Mouse (Mus musculus): ENCODE results near the gene Rab11a. TPM values are rescaled to one million over a fixed set of nuclear protein-coding genes. Genes with fewer than 3 reads are reported as not detected.

Rab11a gene
- polyA plus RNA-seq, 1 experiment from 2014 or later: 1,191 TPM

DNA sequence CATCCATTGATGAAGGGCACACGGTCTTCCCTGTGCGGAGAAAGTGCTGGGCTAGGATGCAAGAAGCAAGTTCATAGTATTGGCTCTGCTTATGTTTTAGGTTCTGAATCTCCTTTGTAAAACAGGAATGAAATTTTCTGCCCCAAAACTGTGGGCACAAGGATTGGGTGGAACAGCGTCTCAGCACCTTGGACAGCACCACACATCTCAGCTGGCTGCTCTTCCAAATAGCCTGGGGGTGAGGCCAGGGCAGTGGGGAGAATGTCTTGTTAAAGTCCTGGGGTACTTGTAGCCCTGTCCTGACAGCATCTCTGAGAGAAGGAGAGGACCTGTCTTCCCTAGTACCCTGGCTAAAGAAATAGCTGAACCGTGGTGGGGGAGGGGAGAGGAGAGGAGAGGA lies 71.0 kb downstream of the Rab11a start:
- no peak for ATAC-seq (ENCODE audit: low FRiP score, low TSS enrichment)
- H3K4me1 ChIP-seq (replicated peaks; ENCODE audit: control insufficient read depth, insufficient read depth): no peaks in the 10 kb centered on the region
- no peak overlapping the region for H3K4me2 ChIP-seq (replicated peaks; ENCODE audit: low read depth)
- H3K4me3 ChIP-seq (ENCODE audit: low read depth, low read length): no peak overlapping the region
- TF ChIP-seq CTCF (IDR thresholded peaks at IDR 0.05; ENCODE audit: low read depth) (no peak), EP300 (optimal IDR thresholded peaks at IDR 0.05) (no peak)
- no peaks in the 10 kb centered on the region for H3K27me3 ChIP-seq (ENCODE audit: control insufficient read depth, insufficient read depth, low read length)
- H3K9ac ChIP-seq (ENCODE audit: low read length): no peak overlapping the region
- DNase-seq (ENCODE audit: low spot score): peak; percentile 46
- no peaks in the 10 kb centered on the region for H3K9me3 ChIP-seq (ENCODE audit: control insufficient read depth, low read length)
- WGBS: 35% methylated on average over 4 of the region's 4 CpGs
- H3K27ac ChIP-seq (replicated peaks): no peak overlapping the region
- H3K36me3 ChIP-seq (ENCODE audit: control insufficient read depth, insufficient read depth, low read length): no peaks in the 10 kb centered on the region

Small RNA genes within 50 kb of the gene (microRNA-seq; reads per million reads assigned to microRNA genes)
- gene Gm47308: not detected

Other genes starting within 250 kb of the Rab11a start
- gene Dennd4a, start 73.6 kb upstream of the Rab11a start, polyA plus RNA-seq (2015; fragmentation: Nextera tagmentation; extraction: Ambion mirVana): 2.9 and 4.0 TPM in 2 replicates
- gene Slc24a1, start 213.8 kb upstream of the Rab11a start, polyA plus RNA-seq (2015; fragmentation: Nextera tagmentation; extraction: Ambion mirVana): 0.01 and 0.05 TPM in 2 replicates
- 25.0 and 25.8 TPM in 2 replicates for gene Ints14, start 223.1 kb upstream of the Rab11a start, polyA plus RNA-seq (2015; fragmentation: Nextera tagmentation; extraction: Ambion mirVana)